In genomic region chr13:115287371-115287770, GRCm38 (mm10) we compare ENCODE assay signal across 9 mouse cellular contexts.
DNase-seq lines count a peak whose midpoint lies in the region; ATAC-seq and TF ChIP-seq lines count a peak whose summit lies in the region.
"Had no signal": no experiment of that assay in that cellular context is flagged by ENCODE, and none has a peak within 500 bp of the region (broad histone marks: within the 10 kb centered on the region; RNA-seq: fewer than 3 reads in every experiment).

No protein-coding gene starts in this region.

- 0 out of 2 replicates have a peak, but pooled peaks have one; percentile 74 for ATAC-seq in intestine, embryonic 14.5 days (replicated peaks; ENCODE audit: low FRiP score, low TSS enrichment, low read depth)
- ATAC-seq in intestine, embryonic 16.5 days: no peak
- peak; percentile 80; the same call in 1 of the 2 replicates for ATAC-seq in forebrain, embryonic 14.5 days
- ATAC-seq in stomach, postnatal 0 days (ENCODE audit: low FRiP score, low TSS enrichment): no peak
- no peak for ATAC-seq in erythroblast, adult 5-6 weeks (replicated peaks; ENCODE audit: low FRiP score, poor library complexity, severe bottlenecking)
- no peak for ATAC-seq in monocyte, adult 5-6 weeks (replicated peaks; ENCODE audit: insufficient number of reproducible peaks, low FRiP score, low TSS enrichment, poor library complexity, severe bottlenecking)

- no peak overlapping the region for H3K4me3 ChIP-seq in intestine, embryonic 14.5 days (ENCODE audit: low read depth, low read length)
- no peak overlapping the region for H3K4me3 ChIP-seq in intestine, embryonic 16.5 days (ENCODE audit: low read length)
- H3K4me3 ChIP-seq in forebrain, embryonic 14.5 days (ENCODE audit: low read depth, low read length): no peak overlapping the region
- no peak overlapping the region for H3K4me3 ChIP-seq in stomach, postnatal 0 days (ENCODE audit: low read depth, low read length)
- H3K4me3 ChIP-seq: limb, embryonic 15.5 days had no signal

- no peak overlapping the region for H3K4me2 ChIP-seq in intestine, embryonic 14.5 days (ENCODE audit: low read length)
- no peak overlapping the region for H3K4me2 ChIP-seq in intestine, embryonic 16.5 days (ENCODE audit: low read depth, low read length)
- H3K4me2 ChIP-seq in forebrain, embryonic 14.5 days (ENCODE audit: low read length): no peak overlapping the region
- H3K4me2 ChIP-seq in stomach, postnatal 0 days (replicated peaks; ENCODE audit: low read depth): no peak overlapping the region
- H3K4me2 ChIP-seq: limb, embryonic 15.5 days had no signal

- TF ChIP-seq EP300 in stomach, postnatal 0 days (optimal IDR thresholded peaks at IDR 0.05): no peak

- H3K27ac ChIP-seq in intestine, embryonic 14.5 days (ENCODE audit: low read depth): no peak overlapping the region
- H3K27ac ChIP-seq in intestine, embryonic 16.5 days (ENCODE audit: low read length): no peak overlapping the region
- no peak overlapping the region for H3K27ac ChIP-seq in forebrain, embryonic 14.5 days (ENCODE audit: low read depth, low read length)
- H3K27ac ChIP-seq in stomach, postnatal 0 days (replicated peaks): no peak overlapping the region
- H3K27ac ChIP-seq: limb, embryonic 15.5 days had no signal

- H3K36me3 ChIP-seq in intestine, embryonic 14.5 days (ENCODE audit: control insufficient read depth, insufficient read depth, low read length): no peaks in the 10 kb centered on the region
- H3K36me3 ChIP-seq in intestine, embryonic 16.5 days (ENCODE audit: control insufficient read depth, insufficient read depth, low read length): no peaks in the 10 kb centered on the region
- H3K36me3 ChIP-seq in forebrain, embryonic 14.5 days (ENCODE audit: control insufficient read depth, insufficient read depth, low read length): no peaks in the 10 kb centered on the region
- H3K36me3 ChIP-seq in stomach, postnatal 0 days (ENCODE audit: control insufficient read depth, insufficient read depth, low read length): no peaks in the 10 kb centered on the region
- H3K36me3 ChIP-seq: limb, embryonic 15.5 days had no signal

- no peak for DNase-seq in intestine, embryonic 14.5 days (ENCODE audit: low spot score)
- DNase-seq in right cerebral cortex, adult 18-20 months: peak; percentile 12
- DNase-seq in right cerebral cortex, postnatal 25 days: no peak
- peak; percentile 94 for DNase-seq in forebrain, embryonic 14.5 days (ENCODE audit: low spot score)
- no peak for DNase-seq in stomach, postnatal 0 days (ENCODE audit: low spot score)

- no peaks in the 10 kb centered on the region for H3K27me3 ChIP-seq in intestine, embryonic 14.5 days (replicated peaks; ENCODE audit: control insufficient read depth, insufficient read depth, low read length)
- no peaks in the 10 kb centered on the region for H3K27me3 ChIP-seq in intestine, embryonic 16.5 days (replicated peaks; ENCODE audit: control insufficient read depth, insufficient read depth, low read length)
- no peaks in the 10 kb centered on the region for H3K27me3 ChIP-seq in forebrain, embryonic 14.5 days (replicated peaks; ENCODE audit: control insufficient read depth, insufficient read depth, low read length)
- H3K27me3 ChIP-seq in stomach, postnatal 0 days (ENCODE audit: control insufficient read depth, insufficient read depth, low read length): no peaks in the 10 kb centered on the region
- H3K27me3 ChIP-seq: limb, embryonic 15.5 days had no signal

- H3K9ac ChIP-seq in intestine, embryonic 14.5 days (ENCODE audit: low read length): no peak overlapping the region
- no peak overlapping the region for H3K9ac ChIP-seq in intestine, embryonic 16.5 days (ENCODE audit: low read depth, low read length)
- no peak overlapping the region for H3K9ac ChIP-seq in forebrain, embryonic 14.5 days (ENCODE audit: low read length)
- H3K9ac ChIP-seq in stomach, postnatal 0 days (ENCODE audit: low read length): no peak overlapping the region
- H3K9ac ChIP-seq: limb, embryonic 15.5 days had no signal

- TF ChIP-seq CTCF in stomach, postnatal 0 days (IDR thresholded peaks at IDR 0.05; ENCODE audit: low read depth): peak; percentile 71

- no peaks in the 10 kb centered on the region for H3K9me3 ChIP-seq in intestine, embryonic 14.5 days (ENCODE audit: control insufficient read depth, low read length)
- H3K9me3 ChIP-seq in intestine, embryonic 16.5 days (ENCODE audit: control insufficient read depth, low read length): no peaks in the 10 kb centered on the region
- H3K9me3 ChIP-seq in forebrain, embryonic 14.5 days (replicated peaks; ENCODE audit: control insufficient read depth, low read length): no peaks in the 10 kb centered on the region
- no peaks in the 10 kb centered on the region for H3K9me3 ChIP-seq in stomach, postnatal 0 days (ENCODE audit: control insufficient read depth, low read length)
- H3K9me3 ChIP-seq: limb, embryonic 15.5 days had no signal

- H3K4me1 ChIP-seq in intestine, embryonic 14.5 days (replicated peaks; ENCODE audit: control insufficient read depth, insufficient read depth, low read length): no peaks in the 10 kb centered on the region
- no peaks in the 10 kb centered on the region for H3K4me1 ChIP-seq in intestine, embryonic 16.5 days (ENCODE audit: control insufficient read depth, insufficient read depth, low read length)
- H3K4me1 ChIP-seq in forebrain, embryonic 14.5 days (ENCODE audit: control insufficient read depth, insufficient read depth, low read length): no peaks in the 10 kb centered on the region
- H3K4me1 ChIP-seq in stomach, postnatal 0 days (replicated peaks; ENCODE audit: control insufficient read depth, insufficient read depth): no peaks in the 10 kb centered on the region
- H3K4me1 ChIP-seq: limb, embryonic 15.5 days had no signal

- WGBS in intestine, embryonic 14.5 days: 24% methylated on average over 3 of the region's 3 CpGs
- WGBS in intestine, embryonic 16.5 days: 24% methylated on average over 3 of the region's 3 CpGs
- 34% methylated on average over 3 of the region's 3 CpGs for WGBS in forebrain, embryonic 14.5 days
- 21% methylated on average over 3 of the region's 3 CpGs for WGBS in stomach, postnatal 0 days

Comparison
In these comparisons a context has a peak if more than half of its experiments do, and no peak if none do; other contexts are left out.
1. ATAC-seq: peak in intestine, embryonic 14.5 days (single experiment) and forebrain, embryonic 14.5 days (single experiment); none in intestine, embryonic 16.5 days (single experiment), stomach, postnatal 0 days (single experiment), erythroblast, adult 5-6 weeks (single experiment) and monocyte, adult 5-6 weeks (single experiment).
2. DNase-seq: peak in right cerebral cortex, adult 18-20 months (single experiment) and forebrain, embryonic 14.5 days (single experiment); none in intestine, embryonic 14.5 days (single experiment), right cerebral cortex, postnatal 25 days (single experiment) and stomach, postnatal 0 days (single experiment).